Mouse (Mus musculus) lung, adult 18-20 months (tissue): ENCODE results near the gene Znrf4.
A peak's percentile ranks its signal among the peaks of the same experiment; 100 is the strongest.
"Not testable (repeated sequence)": the region's sequence is repeated elsewhere in the genome, so short reads cannot be mapped to it uniquely, and the experiment has no call there.

Source experiments
- DNase-seq, 2 experiments: peaks; one replicate each; pipeline ENCODE4 v3.0.0; 2022; ENCODE audit warnings: mixed read lengths in 2 of 2

The Znrf4 gene

GRCm38 (mm10) chr17:56524943-56525342 lies 12.7 kb upstream of the Znrf4 start:
- DNase-seq = no peak

DNA sequence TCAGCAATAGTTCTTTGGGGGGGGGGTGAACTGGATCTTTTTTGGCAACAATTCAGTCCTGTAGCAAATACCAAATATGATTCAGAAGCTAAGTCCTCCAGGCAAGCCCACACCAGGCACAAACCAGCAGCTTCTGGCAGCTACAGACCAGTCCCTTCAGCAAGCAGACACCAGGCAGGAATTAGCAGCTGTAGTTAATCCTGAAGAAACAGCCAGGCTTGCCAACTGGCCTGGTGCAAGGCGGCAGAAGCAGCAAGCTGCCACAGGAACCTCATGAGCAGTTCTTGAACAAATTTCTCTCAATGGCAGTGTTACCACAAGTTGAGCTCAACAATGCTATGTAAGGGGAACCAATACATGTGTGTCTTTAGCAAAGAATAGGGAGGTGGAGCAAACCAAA lies 10.5 kb upstream of the Znrf4 start:
- DNase-seq = no peak

GRCm38 (mm10) chr17:56515690-56516410 lies 3.6 kb upstream of the Znrf4 start:
- peak in 1 of 2 experiments; percentile 26 for DNase-seq

DNA sequence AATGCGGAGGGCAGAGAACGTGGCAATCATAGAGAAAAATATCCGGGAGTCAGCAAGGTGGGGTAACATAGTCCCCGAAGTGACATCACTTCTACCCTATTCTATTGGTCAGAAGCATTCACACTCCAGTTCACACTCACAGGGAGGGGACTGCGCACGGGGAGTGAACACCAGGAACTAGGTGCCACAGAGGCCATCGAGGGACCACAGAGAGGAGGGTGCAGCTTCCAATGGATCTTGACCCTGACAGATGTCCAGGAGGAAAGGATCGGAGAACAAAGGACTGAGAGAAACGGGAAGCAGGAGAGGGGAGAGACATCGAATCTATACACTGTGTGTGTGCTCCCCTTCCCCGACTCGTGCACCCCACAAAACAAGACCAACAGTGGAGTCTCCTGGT lies 2.7 kb upstream of the Znrf4 start:
- DNase-seq = no peak

GRCm38 (mm10) chr17:56514330-56514729 lies 2.1 kb upstream of the Znrf4 start:
- DNase-seq = no peak

GRCm38 (mm10) chr17:56511707-56512090 lies 532 bp downstream of the Znrf4 start:
- no peak for DNase-seq

DNA sequence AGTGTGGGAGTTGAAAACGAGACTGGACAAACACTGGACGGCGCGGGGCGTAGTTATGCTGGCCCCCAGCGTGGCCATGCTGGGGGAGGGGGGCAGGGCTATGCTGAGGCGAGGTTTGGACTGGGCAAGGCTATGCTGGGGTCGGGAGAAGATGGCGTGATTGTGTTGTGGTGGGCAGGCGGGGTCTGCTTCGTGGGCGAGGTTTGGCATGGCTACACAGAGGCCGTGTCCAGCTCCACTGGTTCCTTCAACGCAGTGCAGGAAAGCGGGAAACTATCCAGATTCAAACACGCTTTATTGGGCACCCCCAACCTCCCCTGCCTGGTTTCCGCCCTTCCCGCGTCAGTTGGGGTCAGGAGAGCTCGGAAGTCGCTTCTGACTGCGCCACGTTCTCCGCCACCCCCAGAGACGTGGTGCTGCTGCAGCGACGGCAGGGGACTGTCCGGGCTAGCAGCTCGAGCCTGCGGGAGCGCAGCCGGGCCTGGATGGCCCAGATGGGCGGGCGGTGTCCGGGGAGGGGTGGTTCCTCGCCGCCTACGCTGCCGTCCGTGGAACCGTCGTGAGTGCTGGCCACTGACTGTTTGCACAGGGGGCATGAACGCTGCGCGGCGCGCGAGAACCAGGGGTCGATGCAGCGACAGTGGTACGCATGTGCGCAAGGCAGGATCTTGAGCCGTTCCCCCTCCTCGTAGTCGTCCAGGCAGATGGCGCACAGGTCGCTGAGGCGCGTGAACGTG lies 1.1 kb downstream of the Znrf4 start:
- no peak for DNase-seq

- no peak for DNase-seq
Measured at GRCm38 (mm10) chr17:56510473-56510969, 1.7 kb downstream of the Znrf4 start.

DNA sequence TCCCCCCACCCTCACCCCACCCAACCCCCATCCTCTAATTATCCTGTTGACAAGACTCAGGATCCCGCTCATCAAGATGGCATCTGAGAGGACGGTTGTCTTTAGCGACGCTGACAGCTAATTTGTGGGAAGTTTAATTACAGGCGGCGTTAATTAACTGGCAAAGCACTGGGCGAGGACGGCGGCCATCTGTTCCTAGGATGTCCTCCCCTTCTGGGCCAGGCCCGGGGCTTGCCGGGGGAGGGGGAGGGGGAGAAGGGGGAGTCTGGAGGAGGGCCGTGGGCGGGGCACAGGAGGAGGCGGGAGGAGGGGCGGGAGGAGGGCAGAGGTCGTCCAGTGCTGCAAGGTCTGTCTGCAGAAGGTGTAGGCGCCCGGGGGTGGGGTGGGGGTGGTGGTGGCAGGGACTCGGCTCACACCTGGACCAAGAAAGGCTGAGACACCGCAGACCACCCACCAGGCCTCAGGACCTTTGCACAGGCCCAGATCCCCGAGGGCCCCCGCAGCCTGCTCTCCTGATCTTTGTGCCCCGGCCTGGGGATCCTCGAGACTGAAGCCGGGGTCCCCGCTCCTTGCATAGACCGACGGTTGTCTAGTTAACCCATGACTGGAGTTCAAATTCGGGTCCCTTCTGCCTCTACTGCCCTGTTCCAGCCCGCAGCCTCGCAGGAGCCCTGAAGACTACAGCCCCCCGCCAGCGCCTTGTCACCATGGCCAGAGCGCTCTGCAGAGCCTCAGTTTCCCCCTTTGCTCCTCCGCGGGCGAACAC lies 2.3 kb downstream of the Znrf4 start:
- no peak for DNase-seq

DNA sequence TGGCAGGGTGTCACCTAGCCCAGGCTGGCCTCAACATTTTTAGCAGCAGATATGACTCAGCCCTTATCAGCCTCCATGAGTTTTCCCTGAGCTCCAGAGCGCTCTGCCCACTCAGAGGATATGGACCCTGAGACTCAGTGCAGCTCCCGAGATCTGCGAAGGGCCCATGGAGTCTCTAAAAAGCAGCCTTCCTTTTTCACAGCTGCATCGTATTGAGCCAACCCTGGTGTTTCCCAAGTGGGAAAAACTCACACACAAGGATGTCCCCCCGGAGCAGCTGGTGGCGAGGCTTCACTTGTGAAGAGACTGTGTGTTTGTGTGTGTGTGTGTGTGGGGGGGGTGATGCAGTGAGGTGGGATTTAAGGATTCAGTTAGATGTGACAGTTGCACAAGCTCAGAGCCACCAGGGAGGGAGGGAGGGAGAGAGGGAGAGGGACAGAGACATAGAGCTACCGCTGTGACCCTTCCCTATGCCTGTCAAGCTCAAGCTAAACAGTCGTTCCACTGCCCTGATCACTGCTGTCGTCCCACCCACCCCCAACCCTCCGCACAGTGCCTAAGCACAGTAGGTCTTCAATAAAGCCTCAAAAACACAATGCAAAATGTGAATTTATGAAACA lies 3.1 kb downstream of the Znrf4 start:
- DNase-seq = no peak

DNA sequence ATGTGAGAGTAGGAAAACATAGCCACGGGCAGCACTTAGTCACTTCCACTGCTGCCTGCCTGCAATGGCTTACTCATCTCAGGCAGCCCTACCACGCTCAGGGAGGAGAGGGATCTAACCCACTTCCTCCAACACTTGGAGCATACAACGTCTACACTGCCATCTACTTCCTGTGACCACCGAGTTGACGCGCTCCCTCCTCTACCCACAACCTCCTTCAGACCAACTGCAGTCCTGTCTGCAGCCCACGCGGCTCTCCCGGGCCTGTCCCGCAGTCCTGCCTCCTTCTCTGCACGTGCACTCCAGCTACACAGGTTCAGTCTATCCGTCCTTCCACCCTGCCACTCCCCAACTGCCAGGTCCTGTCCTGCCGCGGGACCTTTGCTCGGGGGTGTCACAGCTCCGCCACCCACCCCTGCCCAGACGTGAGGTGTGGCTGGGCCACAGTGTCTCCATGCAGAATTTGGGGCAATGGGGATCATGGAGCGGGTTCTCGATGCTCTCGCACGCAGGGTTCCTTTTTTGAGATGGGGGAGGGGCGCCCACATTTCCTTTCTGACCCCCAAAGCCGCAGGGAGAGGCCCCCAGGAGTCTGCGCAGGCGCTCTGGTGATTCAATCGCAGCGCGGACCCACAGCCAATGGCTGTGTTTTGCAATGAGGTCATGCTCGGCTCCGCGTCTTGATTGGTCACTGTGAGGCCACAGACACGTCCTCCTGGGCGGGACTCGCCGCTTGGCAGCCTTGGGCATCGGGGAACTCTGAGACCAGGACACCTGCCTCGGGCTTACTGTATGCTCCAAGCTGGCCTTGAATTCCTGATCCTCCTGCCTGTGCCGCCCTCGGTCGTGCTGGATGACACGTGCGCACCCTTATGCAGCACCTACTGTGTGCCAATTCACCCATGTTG lies 4.8 kb downstream of the Znrf4 start:
- DNase-seq = peak; percentile 95 to 96

- DNase-seq = no peak
Measured at GRCm38 (mm10) chr17:56506417-56507065, 5.7 kb downstream of the Znrf4 start.

GRCm38 (mm10) chr17:56505401-56505800 lies 6.8 kb downstream of the Znrf4 start:
- DNase-seq = no peak

- peak; percentile 23 to 28 for DNase-seq
Measured at GRCm38 (mm10) chr17:56502526-56502925, 9.7 kb downstream of the Znrf4 start.

DNA sequence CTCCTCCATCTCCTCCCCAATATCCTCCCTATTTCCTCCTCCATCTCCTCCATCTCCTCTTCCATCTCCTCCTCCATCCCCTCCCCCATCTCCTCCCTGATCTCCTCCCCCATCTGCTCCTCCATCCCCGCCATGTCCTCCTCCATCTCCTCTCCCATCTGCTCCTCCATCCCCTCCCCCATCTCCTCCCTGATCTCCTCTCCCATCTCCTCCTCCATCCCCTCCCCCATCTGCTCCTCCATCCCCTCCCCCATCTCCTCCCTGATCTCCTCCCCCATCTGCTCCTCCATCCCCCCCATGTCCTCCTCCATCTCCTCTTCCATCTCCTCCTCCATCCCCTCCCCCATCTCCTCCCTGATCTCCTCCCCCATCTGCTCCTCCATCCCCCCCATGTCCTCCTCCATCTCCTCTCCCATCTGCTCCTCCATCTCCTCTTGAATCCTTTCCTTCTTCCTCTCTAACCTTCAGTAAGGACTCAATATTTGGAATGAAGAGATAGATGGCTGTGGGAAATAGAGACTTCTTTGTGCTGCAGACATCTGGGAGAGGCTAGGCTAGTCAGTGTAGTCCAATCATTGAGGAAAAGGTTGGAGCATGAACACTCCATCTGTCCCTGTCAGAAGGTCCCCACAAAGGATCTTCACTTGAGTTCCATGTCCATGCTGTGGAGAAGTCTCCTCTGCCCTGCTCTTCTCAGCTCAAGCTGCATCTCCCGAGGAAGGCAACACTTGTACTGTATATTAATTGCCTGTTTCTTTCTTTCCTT lies 10.4 kb downstream of the Znrf4 start:
- not testable (repeated sequence) for DNase-seq

- DNase-seq = no peak
Measured at GRCm38 (mm10) chr17:56499229-56499628, 13.0 kb downstream of the Znrf4 start.

- DNase-seq = no peak
Measured at GRCm38 (mm10) chr17:56494480-56494879, 17.8 kb downstream of the Znrf4 start.

DNA sequence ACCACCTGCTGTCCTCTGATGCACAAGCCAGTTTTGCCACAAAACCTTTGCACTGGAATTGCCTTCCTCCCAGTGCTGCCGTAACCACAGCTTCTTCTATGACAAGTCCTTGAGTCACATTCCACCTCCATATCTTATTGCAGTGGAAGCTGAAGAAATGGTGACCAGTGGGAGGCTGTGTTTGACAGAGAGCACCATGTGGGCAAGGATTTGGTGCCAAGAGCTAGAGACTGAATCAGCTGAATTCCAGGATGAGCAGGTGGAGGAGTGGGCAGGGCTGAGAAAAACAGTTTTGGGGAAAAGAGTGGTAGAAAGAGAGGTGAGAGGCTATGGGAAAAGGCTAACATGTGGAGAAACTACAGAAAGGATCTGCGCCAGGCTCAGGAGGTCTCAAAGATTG lies 18.4 kb downstream of the Znrf4 start:
- no peak for DNase-seq

DNA sequence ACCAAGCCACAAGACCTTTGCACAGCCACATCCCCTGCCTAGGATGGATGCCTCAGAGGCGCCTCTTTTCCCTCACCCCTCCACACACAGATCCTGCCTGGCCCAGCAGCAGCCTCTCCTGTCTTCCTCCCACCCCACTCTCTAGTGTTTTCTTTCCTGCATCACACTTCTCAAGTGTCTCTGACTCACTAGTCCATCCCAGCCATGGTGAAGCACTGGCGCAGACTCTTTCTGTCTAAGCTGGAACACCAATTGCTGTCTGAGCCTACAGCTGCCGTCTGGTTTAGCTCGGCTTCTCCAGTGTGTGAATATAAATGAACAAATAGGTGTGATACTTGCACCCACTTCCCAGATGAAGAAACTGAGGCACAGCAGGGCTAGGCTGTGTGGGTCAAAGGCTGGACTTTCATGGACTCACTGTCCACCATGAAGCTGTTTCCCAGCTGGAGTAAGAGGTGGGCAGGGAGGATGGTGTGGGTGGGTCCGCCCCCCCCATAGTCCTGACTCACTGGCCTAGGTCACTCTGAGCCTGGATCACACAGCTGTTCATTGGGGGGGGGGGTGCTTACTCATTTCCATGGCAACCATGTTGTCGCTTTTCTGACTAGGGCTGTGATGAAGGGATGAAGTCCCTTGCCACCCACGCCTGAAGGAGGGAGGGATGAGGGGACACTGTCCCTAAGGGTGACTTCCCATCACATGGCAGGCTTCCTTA lies 21.6 kb downstream of the Znrf4 start:
- DNase-seq = no peak

DNA sequence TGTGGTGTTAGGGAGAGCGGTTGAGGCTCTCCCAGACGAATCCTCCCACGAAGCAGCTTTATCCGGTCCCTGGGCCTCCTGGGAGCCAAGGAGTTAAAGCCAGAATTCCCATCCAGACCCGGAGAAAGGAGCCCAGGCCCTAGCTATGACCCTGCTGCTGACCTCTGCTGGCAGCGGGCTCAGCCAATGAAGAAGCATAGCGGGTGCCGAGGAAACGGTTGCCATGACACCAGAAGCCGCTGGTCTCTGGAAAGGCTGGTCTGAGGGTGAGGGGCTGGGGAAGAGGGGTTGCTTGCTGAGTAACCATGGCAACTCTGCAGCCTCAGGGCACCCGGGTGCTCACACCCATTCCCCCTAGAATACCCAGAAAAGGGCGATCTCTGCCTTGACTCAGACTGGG lies 24.2 kb downstream of the Znrf4 start:
- no peak for DNase-seq
